Mouse (Mus musculus) kidney, adult 11 months (tissue): ENCODE measurements around the gene Mms19.

Experiments used
- DNase-seq: peaks from one replicate; pipeline ENCODE4 v3.0.0; 2022

Mms19 gene

GRCm38 (mm10) chr19:41894959-41895358 is 86.0 kb downstream of the Mms19 start:
- DNase-seq, result no peak
